Mouse (Mus musculus): ENCODE results near the gene Nmnat3.

GRCm38 (mm10) chr9:98300582-98300981, 13.3 kb downstream of the Nmnat3 start:
- TF ChIP-seq CTCF (IDR thresholded peaks at IDR 0.05; ENCODE audit: low read depth) (no peak), EP300 (IDR thresholded peaks at IDR 0.05; ENCODE audit: low read depth) (no peak)

All from liver, postnatal 0 days (tissue).